Mouse (Mus musculus) thymus, adult 2 months (tissue): ENCODE results near the gene Sepsecs.

Source experiments
- CTCF ChIP-seq: fragments of 200-500 bp; IDR thresholded peaks from 2 replicates; pipeline ENCODE4 v1.5.1; 2012; ENCODE audit warnings: mild to moderate bottlenecking, control low read depth, low read length, moderate library complexity, borderline replicate concordance; ENCODE audit not compliant: control insufficient read depth, poor library complexity, insufficient read depth; ENCODE audit errors: extremely low read depth
- POLR2A ChIP-seq: fragments of 200-500 bp; IDR thresholded peaks from 2 replicates; pipeline ENCODE4 v1.6.1; 2012; ENCODE audit warnings: mild to moderate bottlenecking, low read length, control low read depth, moderate library complexity; ENCODE audit not compliant: control insufficient read depth, poor library complexity, insufficient read depth; ENCODE audit errors: extremely low read depth

DNA sequence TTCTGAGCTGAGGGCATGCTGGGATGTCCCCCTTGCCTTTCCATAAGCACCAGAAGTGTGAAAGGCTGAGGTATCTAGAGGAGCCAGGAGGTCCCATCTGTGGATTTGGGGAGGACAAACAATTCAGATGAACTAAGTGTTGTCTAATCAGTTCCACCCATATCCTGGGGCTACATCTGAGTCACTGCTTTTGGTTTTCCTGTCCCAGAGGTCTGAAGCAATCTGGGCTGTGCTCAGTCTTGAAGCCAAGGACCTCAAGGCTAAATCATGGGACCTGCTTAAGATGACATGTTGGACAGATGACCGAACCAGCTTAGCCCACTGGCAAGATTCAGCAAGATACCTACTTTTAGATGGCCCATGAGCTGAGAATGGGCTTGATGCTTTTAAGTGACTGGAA is 39.0 kb downstream of the Sepsecs start:
- TF ChIP-seq POLR2A (no peak), CTCF (no peak)
